Mouse (Mus musculus) cerebellum, postnatal 36 days (tissue): Measurements from ENCODE around the gene Dnah6.

Source experiments
- DNase-seq, 2 experiments: peaks; one replicate each; pipeline ENCODE4 v3.0.0; 2021 to 2022; ENCODE audit warnings: mixed read lengths in 2 of 2

Dnah6 gene

DNA sequence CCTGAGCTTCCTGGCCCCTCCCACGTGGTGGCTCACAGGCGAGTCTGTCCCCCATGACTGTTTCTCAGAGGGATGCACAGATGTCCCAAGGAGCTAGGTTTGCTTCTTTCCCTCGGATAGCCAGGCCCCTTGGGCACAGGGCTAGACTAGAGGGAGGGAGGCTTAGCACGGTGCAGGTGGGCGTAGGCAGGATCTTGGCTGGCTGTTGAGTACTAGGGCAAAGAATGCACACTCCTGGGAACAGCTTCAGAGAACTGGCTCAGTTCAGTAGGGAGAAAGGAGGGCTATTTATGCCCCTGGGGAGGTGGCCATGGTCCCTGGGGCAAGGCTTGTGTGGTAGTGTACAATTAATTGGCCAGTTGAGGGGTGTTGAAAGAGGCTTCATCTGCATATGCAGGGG is 88.7 kb downstream of the Dnah6 start:
- DNase-seq: no peak

DNA sequence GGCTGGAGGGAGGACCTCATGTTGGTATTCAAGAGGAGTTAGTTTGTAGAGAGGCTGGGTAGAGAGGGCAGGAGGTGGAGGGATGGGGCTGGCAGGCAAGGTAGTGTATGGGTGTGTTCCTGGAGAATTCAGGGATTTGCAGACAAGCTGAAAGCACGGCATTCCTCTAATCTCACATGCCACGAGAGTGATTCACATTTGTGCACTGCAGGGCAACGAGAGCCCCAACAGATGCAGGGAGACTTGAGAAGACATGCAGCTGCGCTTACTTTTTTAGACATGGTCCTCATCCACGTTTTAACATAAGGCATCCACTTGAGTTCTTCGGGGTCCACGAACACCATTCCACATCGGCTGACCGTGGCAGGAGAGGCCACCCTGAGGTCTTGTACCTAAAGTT is 93.9 kb downstream of the Dnah6 start:
- DNase-seq: no peak

- no peak for DNase-seq
These were observed 101.1 kb downstream of the Dnah6 start for GRCm38 (mm10) chr6:73120348-73120747.

- DNase-seq: no peak
These were observed 107.6 kb downstream of the Dnah6 start for GRCm38 (mm10) chr6:73113898-73114297.

DNA sequence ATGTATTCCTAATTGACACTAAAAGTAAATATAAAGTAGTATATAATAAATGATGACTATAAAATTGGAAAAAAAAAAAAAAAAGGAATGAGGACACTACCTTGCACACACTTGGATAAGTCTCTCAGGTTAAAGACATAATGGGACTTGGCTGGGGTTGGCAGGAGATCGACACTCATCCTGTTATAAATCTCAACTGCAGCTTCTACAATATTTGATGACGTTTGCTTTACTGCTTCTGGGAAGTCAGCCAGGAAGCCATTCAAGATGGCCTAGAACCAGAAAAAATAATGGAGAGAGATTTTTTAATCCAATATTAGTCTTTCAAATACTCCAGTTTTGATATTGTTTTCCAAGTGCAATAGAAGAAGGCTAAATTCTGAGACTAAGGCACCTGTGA is 108.1 kb downstream of the Dnah6 start:
- DNase-seq: no peak

DNA sequence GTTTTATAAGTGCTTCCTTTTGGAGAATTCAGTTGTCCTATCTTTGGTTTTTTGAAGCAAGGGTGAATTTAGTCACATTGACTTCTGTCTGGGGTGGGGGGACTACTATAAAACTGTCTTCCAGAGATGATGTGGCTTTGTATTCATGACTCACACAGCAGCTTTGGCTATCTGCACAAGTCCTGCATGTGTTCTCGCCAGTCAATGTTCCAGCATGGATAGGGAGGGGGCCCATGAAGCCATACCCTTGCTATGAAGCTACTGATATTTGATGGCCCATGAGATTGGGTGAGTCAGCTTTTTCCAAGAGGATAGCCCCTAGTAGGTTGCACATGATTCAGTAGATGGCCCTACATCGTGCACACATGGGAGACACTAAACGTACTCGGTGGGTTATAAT is 128.3 kb downstream of the Dnah6 start:
- no peak for DNase-seq

DNA sequence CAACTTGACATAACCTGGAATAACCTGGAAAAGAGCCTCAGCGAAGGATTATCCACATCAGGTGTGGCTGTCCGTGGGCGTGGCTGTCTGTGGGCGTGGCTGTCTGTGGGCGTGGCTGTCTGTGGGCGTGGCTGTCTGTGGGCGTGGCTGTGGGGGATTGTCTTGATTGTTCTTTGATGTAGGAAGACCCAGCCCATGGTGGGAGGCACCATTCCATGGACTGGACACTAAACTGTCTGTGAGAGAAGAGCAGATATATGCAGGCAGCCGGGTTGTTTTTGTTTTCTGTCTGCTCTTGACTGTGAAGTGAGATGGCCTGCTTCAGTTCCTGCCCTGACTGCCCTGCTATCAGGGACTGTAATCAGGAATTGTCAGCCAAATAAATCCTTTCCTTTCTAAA is 130.6 kb downstream of the Dnah6 start:
- no peak for DNase-seq

DNA sequence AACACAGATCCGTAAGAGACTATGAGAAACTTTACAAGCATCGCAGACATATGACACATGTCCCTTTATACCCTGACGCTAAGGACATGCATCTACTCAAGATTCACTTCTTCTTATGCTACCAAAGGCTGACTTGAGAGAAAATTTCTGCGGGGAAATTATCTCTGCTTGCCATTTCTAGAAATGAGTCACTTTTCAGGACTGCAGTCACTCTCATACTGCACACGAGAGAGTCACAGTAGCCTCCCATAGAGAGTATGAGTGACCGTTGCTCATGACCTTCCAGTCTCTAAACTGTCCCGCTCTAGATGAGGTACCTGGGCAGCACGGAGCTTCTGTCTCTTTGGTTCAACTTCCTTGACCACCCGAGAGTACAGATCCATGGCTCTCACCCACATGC is 138.9 kb downstream of the Dnah6 start:
- DNase-seq: no peak

DNA sequence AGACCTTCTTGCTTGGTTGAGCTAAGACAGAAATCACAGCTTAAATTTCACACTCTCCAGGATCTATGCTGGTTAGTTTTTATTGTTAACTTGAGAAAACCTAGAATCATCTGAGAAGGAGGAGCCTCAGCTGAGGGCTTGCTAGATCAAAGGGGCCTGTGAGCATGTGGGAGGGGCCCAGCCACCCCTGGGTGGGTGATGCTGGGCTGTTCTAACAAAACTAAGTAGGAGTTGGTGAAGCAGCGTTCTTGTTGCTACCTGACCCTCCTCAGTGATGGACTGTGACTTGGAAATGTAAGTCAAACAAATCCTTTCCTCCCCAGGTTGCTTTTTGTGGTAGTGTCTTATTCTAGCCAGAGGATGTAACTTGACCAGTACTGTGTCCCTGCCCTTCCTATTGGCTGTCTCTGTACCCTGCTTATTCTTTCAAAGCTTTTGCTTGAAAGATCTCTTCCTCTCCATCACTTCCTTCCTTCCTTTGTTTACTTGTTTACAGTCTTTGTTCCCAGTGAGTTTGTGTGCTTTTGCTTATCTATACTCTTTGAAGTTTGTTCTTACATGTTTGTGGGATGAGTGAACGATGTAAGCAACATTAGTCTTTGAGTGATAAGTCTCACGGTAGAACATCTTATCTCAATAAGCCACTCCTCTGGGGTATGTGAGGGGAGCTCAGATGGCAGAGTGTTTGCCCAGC is 149.2 kb downstream of the Dnah6 start:
- no peak for DNase-seq

- no peak for DNase-seq
These were observed 150.2 kb downstream of the Dnah6 start for GRCm38 (mm10) chr6:73071214-73071613.

GRCm38 (mm10) chr6:73070663-73071062 is 150.8 kb downstream of the Dnah6 start:
- DNase-seq: no peak

GRCm38 (mm10) chr6:73064551-73064950 is 156.9 kb downstream of the Dnah6 start:
- DNase-seq: no peak

DNA sequence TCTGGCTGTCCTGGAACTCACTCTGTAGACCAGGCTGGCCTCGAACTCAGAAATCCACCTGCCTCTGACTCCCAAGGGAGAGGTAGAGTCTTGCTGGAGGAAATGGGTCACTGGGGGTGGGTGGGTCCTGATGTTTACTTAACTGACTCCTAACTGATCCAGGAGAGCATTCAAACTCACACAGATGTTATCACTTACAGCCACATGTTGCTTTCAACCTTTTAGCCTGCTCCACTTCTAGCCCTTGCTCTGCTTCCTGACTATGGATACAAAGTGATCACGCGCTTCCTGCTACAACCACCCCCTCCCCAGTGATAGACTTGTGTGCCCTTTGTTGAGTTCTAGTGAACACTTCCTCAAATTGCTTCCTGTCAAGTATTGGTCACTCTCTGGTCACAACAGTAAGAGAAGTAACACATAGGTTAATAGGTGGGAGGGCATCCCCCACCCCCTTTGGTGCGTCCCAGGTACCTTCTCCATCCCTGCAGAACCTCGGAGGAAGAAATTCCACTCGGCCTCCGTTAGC is 161.8 kb downstream of the Dnah6 start:
- no peak for DNase-seq

DNA sequence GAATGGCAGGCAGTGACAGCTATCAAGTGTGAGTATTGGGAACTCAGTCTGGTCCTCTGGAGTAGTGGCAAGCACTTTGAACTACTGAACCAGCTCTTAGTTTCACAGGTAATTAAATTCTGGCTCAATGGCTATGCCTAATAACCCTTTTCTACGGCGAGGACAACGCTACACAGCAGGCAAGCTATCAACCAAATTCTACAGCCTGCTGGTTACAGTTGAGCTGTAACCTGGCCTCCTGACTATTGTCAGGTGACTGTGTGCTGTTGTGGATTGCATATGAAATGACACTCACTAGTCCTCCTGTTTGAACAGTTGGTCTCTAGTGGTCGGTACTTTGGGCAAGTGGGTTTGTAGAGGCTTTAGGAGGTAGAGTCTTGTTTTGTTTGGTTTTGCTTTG is 162.3 kb downstream of the Dnah6 start:
- no peak for DNase-seq

DNA sequence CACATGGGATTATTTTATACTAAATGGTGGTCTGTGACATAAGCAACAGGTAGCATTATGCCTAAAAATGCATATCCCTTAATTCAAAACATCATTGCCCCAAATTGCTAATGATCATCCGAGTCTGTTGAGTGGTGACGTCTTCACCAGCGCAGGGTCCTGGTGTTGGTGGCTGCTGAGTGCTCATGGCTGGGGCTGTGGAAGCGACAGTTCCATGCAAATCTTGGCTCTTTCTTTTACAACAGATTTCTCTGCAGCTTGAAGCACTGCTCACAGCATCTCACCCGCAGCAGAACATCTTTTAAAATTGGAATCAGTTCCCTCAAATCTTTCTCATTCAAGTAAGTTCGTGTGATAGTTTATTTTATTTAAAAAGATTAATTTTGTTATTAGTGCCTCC is 166.1 kb downstream of the Dnah6 start:
- no peak for DNase-seq

- no peak for DNase-seq
These were observed 166.6 kb downstream of the Dnah6 start for GRCm38 (mm10) chr6:73054807-73055206.

DNA sequence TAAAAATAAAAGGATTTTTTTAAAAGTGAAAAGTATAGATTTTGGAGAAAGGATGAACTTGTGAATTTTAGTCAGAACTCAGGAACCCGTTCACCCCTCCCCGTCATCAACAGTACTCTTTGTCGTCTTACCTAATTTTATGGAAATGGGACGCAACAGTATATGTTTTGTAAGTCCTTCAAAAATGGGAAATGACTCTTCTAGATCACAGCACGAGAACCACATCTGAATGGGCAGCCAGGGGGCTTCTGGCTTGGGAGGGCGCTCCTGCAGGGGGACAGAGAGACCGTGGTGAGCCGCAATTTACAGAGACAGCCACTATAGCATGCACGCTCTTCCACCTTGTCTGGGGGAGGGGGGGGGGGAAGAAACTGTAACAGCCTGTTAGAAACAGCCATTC is 167.9 kb downstream of the Dnah6 start:
- no peak for DNase-seq

DNA sequence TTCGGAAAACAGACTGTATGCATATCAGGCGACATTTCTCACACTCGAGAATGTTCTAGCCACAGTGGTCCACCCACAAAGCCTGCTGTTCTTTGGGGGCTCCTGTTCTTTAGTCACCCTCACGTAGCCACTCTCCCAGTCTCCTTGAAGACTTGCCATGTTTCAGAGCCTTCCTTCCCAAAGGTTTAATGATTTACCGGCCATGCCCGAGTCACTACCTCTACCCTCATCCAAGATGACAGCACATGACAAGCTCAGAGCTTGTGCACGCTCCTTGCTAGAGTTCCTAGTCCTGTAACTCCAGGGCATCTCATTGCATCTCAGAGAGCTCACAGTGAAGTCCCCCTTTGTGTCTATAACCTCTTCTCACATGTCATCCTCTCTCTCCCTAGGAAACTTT is 174.2 kb downstream of the Dnah6 start:
- no peak for DNase-seq

- no peak for DNase-seq
These were observed 175.5 kb downstream of the Dnah6 start for GRCm38 (mm10) chr6:73045944-73046343.

GRCm38 (mm10) chr6:73042278-73042677 is 179.2 kb downstream of the Dnah6 start:
- no peak for DNase-seq

GRCm38 (mm10) chr6:73038291-73038690 is 183.2 kb downstream of the Dnah6 start:
- DNase-seq: no peak

GRCm38 (mm10) chr6:73028853-73029252 is 192.6 kb downstream of the Dnah6 start:
- no peak for DNase-seq

DNA sequence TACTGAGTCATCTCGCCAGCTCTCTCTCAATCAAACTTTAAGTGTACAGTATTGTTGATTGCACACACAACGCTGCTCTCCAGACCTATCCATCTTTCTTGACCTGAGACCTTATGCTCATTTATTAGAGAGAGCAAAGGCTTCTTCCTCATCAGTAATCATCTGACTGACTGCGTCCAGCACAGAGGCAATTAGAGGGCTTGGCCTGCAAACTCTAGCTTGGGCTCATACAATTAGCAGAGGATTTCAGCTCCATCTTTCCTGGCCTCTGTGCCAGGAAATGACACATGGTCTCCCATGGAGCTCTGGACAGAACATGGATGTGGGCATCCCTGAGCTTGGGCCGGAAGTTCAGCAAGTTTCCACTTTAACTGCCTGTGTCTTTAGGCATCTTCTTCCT is 193.6 kb downstream of the Dnah6 start:
- DNase-seq: no peak

DNA sequence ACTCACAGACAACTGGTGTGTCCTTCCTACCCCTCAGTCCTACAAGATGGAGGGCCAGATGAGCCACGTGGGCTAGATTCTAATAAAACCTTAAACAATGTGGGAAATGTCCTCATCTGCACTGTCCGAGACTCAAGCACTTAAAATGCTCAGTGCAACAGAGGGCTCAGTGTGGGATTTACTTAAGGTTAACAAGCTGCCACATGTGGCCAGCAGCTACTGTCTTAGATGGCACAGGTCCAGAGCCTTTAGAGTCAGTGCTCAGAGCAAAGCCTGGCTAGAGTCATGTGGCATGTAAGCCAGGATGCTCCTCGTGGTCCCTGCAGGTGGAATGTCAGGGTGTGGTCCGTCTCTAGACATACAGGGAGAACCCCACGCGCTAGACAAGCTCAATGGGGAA is 194.6 kb downstream of the Dnah6 start:
- no peak for DNase-seq

- DNase-seq: peak in 1 of 2 experiments; percentile 6
These were observed 201.4 kb downstream of the Dnah6 start for GRCm38 (mm10) chr6:73020061-73020460.
